Mouse (Mus musculus) skeletal muscle tissue, adult 2 months (tissue): Measurements from ENCODE around the gene Kcnma1.

ENCODE experiments used
- DNase-seq: peaks from one replicate; pipeline ENCODE4 v3.0.0-alpha.2; 2012; ENCODE audit warnings: low read depth, low spot score

Kcnma1 gene

GRCm38 (mm10) chr14:23857034-23857433, 157.3 kb downstream of the Kcnma1 start:
- DNase-seq: no peak

GRCm38 (mm10) chr14:23854946-23855345, 159.3 kb downstream of the Kcnma1 start:
- peak; percentile 87 for DNase-seq

GRCm38 (mm10) chr14:23848529-23849141, 165.7 kb downstream of the Kcnma1 start:
- DNase-seq: no peak

- DNase-seq: no peak
Measured at GRCm38 (mm10) chr14:23846706-23847105, 167.6 kb downstream of the Kcnma1 start.

GRCm38 (mm10) chr14:23842025-23842424, 172.3 kb downstream of the Kcnma1 start:
- no peak for DNase-seq

- peak; percentile 90 for DNase-seq
Measured at GRCm38 (mm10) chr14:23839613-23840012, 174.7 kb downstream of the Kcnma1 start.

- no peak for DNase-seq
Measured at GRCm38 (mm10) chr14:23835387-23836111, 178.7 kb downstream of the Kcnma1 start.

- peak; percentile 31 for DNase-seq
Measured at GRCm38 (mm10) chr14:23831284-23831683, 183.0 kb downstream of the Kcnma1 start.

- no peak for DNase-seq
Measured at GRCm38 (mm10) chr14:23830316-23830715, 184.0 kb downstream of the Kcnma1 start.

GRCm38 (mm10) chr14:23828711-23829320, 185.5 kb downstream of the Kcnma1 start:
- DNase-seq: no peak

- DNase-seq: no peak
Measured at GRCm38 (mm10) chr14:23824937-23825336, 189.4 kb downstream of the Kcnma1 start.

- DNase-seq: no peak
Measured at GRCm38 (mm10) chr14:23824267-23824666, 190.0 kb downstream of the Kcnma1 start.

GRCm38 (mm10) chr14:23817585-23817984, 196.7 kb downstream of the Kcnma1 start:
- no peak for DNase-seq

- no peak for DNase-seq
Measured at GRCm38 (mm10) chr14:23810081-23810480, 204.2 kb downstream of the Kcnma1 start.

GRCm38 (mm10) chr14:23809124-23809523, 205.2 kb downstream of the Kcnma1 start:
- DNase-seq: no peak

- no peak for DNase-seq
Measured at GRCm38 (mm10) chr14:23806378-23806777, 207.9 kb downstream of the Kcnma1 start.

GRCm38 (mm10) chr14:23796878-23797277, 217.4 kb downstream of the Kcnma1 start:
- DNase-seq: no peak

- DNase-seq: no peak
Measured at GRCm38 (mm10) chr14:23792674-23793073, 221.6 kb downstream of the Kcnma1 start.

GRCm38 (mm10) chr14:23792076-23792475, 222.2 kb downstream of the Kcnma1 start:
- DNase-seq: no peak

GRCm38 (mm10) chr14:23791261-23791691, 223.0 kb downstream of the Kcnma1 start:
- DNase-seq: peak; percentile 53

GRCm38 (mm10) chr14:23786687-23787073, 227.6 kb downstream of the Kcnma1 start:
- DNase-seq: no peak

- DNase-seq: no peak
Measured at GRCm38 (mm10) chr14:23785921-23786686, 228.2 kb downstream of the Kcnma1 start.
